Mouse (Mus musculus): ENCODE results near the gene Lingo1. TPM values are rescaled to one million over a fixed set of nuclear protein-coding genes. Genes with fewer than 3 reads are reported as not detected.

Lingo1 gene
- polyA plus RNA-seq, 1 experiment = 4.4 TPM

DNA sequence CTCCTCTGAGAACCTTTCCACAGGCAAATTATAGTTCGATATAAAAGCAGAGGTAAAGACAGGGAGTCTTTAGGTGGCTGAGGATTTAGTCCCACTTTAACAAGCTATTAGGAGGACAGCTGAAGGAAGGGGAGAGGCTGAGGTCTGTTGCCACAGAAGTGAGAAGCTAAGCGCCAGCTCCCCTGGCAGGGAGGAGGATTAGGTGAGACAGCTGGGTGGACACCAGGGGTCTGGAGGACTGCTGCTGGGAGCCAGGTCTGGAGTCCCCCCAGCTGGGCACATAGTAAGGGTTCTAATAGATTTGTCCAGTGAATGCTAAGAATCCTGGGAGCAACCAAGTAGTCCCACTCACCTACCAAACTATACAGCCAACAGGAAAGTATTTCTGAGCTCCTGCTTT lies 65.3 kb downstream of the Lingo1 start:
- TF ChIP-seq POLR2A (IDR thresholded peaks at IDR 0.05; ENCODE audit: borderline replicate concordance, extremely low read depth, low read depth, low read length) = no peak
- TF ChIP-seq CTCF (IDR thresholded peaks at IDR 0.05; ENCODE audit: insufficient read depth, low read length) = no peak
- no peak overlapping the region for H3K4me3 ChIP-seq (replicated peaks; ENCODE audit: extremely low read depth, low read depth, low read length)
- DNase-seq = no peak
- no peaks in the 10 kb centered on the region for H3K4me1 ChIP-seq (ENCODE audit: control insufficient read depth, insufficient read depth, low read length)
- WGBS = 43% methylated on average over 2 of the region's 2 CpGs

DNA sequence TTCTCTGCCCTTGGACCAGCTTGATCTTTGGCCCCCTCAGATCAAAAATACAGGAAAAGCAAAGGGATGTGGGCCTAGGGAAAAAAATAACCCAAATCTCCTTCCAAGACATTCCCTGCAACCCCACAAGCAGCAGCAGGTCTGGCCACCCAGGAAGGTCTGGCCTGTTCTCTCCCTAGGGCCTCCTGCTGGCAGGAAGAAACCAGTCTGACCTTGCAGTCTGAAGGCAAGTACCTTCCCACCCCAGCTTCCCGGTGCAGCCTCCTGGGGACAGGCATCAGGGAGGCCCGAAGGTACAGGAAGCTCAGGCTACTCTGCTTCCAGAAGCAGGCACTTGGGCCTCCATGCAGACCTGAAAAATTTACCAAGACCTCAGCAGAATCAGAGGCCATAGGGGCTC lies 67.1 kb downstream of the Lingo1 start:
- WGBS = 52% methylated on average over 2 of the region's 2 CpGs
- H3K4me3 ChIP-seq (replicated peaks; ENCODE audit: extremely low read depth, low read depth, low read length) = no peak overlapping the region
- TF ChIP-seq CTCF (IDR thresholded peaks at IDR 0.05; ENCODE audit: insufficient read depth, low read length) (no peak), POLR2A (IDR thresholded peaks at IDR 0.05; ENCODE audit: borderline replicate concordance, extremely low read depth, low read depth, low read length) (no peak)
- no peaks in the 10 kb centered on the region for H3K4me1 ChIP-seq (ENCODE audit: control insufficient read depth, insufficient read depth, low read length)
- DNase-seq = no peak

DNA sequence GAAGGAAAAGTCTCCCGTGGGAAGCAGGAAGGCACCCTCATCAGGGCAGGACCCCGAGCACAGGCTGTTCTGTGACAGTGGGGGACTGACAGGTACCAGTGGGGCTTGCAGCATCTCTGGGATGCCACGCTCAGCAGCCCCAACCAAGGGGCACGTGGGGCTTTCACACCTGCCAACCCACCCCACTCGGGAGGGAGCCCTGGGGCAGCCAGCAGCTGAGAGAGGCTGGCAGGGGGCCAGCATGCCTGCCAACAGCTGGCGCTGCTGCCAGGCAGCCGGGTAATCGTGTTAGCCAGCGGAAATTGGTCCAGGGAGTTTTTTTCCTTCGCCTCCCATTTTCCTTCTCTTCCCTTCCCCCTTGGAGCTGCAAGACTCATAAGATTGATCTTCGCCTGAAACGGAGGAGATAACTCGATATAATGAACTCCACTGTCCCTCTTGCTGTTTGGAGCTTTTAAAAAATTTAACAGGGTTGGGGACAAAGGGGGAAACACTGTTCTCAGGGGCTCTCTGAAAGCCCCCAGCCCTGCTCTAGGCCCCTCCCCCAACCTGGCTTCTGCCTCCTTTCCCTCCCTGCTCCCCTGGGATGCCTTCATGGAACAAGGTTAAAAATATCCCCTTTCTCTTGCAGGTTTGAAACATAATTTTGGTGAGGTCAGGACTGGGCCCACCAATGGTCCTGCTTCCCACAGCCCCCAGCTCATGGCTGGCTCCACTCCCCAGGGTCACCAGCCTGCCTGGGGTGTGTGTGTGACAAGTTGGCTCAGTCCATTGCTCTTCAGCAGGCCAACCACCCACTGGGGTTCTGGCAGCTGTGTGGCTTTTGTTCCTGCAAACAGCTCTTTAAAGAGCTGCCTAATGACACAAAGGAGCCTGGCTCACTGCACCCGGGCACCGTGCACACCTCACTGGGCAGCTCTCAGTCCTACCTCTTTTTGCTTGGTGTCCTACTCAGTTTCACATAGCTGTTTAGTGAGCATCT lies 68.3 kb downstream of the Lingo1 start:
- DNase-seq = no peak

GRCm38 (mm10) chr9:56725814-56726213 lies 70.5 kb downstream of the Lingo1 start:
- DNase-seq = peak; percentile 69
- Histone ChIP-seq H3K4me1 (ENCODE audit: control insufficient read depth, insufficient read depth, low read length) (no peaks in the 10 kb centered on the region), H3K4me3 (replicated peaks; ENCODE audit: extremely low read depth, low read depth, low read length) (no peak overlapping the region)
- WGBS = 8% methylated on average over 2 of the region's 2 CpGs
- TF ChIP-seq POLR2A (IDR thresholded peaks at IDR 0.05; ENCODE audit: borderline replicate concordance, extremely low read depth, low read depth, low read length) = no peak
- peak; percentile 78 for TF ChIP-seq CTCF (IDR thresholded peaks at IDR 0.05; ENCODE audit: insufficient read depth, low read length)

More for the DNA sequence above, 68.3 kb downstream of the Lingo1 start:
- no peaks in the 10 kb centered on the region for H3K4me1 ChIP-seq (ENCODE audit: control insufficient read depth, insufficient read depth, low read length)
- no peak overlapping the region for H3K4me3 ChIP-seq (replicated peaks; ENCODE audit: extremely low read depth, low read depth, low read length)
- 28% methylated on average over 15 of the region's 15 CpGs for WGBS
- no peak for TF ChIP-seq CTCF (IDR thresholded peaks at IDR 0.05; ENCODE audit: insufficient read depth, low read length)
- TF ChIP-seq POLR2A (IDR thresholded peaks at IDR 0.05; ENCODE audit: borderline replicate concordance, extremely low read depth, low read depth, low read length) = no peak

GRCm38 (mm10) chr9:56722089-56722825 lies 74.0 kb downstream of the Lingo1 start:
- TF ChIP-seq POLR2A (IDR thresholded peaks at IDR 0.05; ENCODE audit: borderline replicate concordance, extremely low read depth, low read depth, low read length) (no peak), CTCF (IDR thresholded peaks at IDR 0.05; ENCODE audit: insufficient read depth, low read length) (no peak)
- 70% methylated on average over 11 of the region's 11 CpGs for WGBS
- H3K4me3 ChIP-seq (replicated peaks; ENCODE audit: extremely low read depth, low read depth, low read length) = no peak overlapping the region
- no peak for DNase-seq
- no peaks in the 10 kb centered on the region for H3K4me1 ChIP-seq (ENCODE audit: control insufficient read depth, insufficient read depth, low read length)

- WGBS = 57% methylated on average over 3 of the region's 3 CpGs
- no peak for DNase-seq
- H3K4me3 ChIP-seq (replicated peaks; ENCODE audit: extremely low read depth, low read depth, low read length) = no peak overlapping the region
- TF ChIP-seq CTCF (IDR thresholded peaks at IDR 0.05; ENCODE audit: insufficient read depth, low read length) = no peak
- no peaks in the 10 kb centered on the region for H3K4me1 ChIP-seq (ENCODE audit: control insufficient read depth, insufficient read depth, low read length)
Observed at GRCm38 (mm10) chr9:56718984-56719383, 77.3 kb downstream of the Lingo1 start.

DNA sequence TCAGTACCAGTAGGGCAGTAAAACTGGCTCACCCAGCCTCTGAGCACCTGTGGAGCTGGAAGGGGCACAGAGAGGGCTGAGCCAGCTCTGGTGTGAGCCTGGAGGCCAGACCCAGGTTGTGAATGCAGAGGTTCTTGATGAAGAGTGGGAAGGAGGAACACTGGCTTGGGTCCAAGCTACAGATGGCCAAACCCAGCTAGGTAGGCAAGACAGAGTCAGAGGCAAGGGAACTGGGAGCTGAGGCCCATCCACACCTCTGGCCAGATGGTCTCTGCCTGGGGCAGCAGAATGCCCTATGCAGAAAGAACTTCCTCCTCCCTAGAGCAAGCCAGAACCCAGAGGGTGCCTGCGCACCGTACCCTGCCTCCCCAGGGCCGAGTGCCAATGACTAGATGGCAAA lies 79.7 kb downstream of the Lingo1 start:
- Histone ChIP-seq H3K4me1 (ENCODE audit: control insufficient read depth, insufficient read depth, low read length) (no peaks in the 10 kb centered on the region), H3K4me3 (replicated peaks; ENCODE audit: extremely low read depth, low read depth, low read length) (no peak overlapping the region)
- WGBS = 88% methylated on average over 3 of the region's 3 CpGs
- TF ChIP-seq POLR2A (IDR thresholded peaks at IDR 0.05; ENCODE audit: borderline replicate concordance, extremely low read depth, low read depth, low read length) (no peak), CTCF (IDR thresholded peaks at IDR 0.05; ENCODE audit: insufficient read depth, low read length) (no peak)
- no peak for DNase-seq

DNA sequence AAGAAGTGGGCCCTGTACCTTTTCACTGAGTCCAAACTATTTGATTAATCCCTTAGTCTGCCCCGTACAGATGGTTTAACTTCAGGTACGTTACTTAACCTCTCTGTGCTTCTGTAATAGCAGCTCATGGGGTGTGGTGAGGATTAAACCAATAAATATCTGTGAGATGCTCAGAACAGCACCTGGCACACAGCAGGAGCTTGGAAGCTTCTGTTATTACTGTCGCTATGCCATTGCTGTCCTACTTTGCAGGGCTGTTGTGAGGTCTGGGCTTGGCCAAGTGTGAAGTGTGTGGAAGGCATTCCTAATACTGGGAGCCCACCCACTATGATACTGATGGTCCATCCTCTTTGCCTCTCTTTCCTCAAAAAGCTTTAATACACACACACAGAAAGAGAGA lies 80.2 kb downstream of the Lingo1 start:
- DNase-seq = no peak
- WGBS = 78% methylated on average over 3 of the region's 3 CpGs
- Histone ChIP-seq H3K4me3 (replicated peaks; ENCODE audit: extremely low read depth, low read depth, low read length) (no peak overlapping the region), H3K4me1 (ENCODE audit: control insufficient read depth, insufficient read depth, low read length) (no peaks in the 10 kb centered on the region)
- TF ChIP-seq POLR2A (IDR thresholded peaks at IDR 0.05; ENCODE audit: borderline replicate concordance, extremely low read depth, low read depth, low read length) (no peak), CTCF (IDR thresholded peaks at IDR 0.05; ENCODE audit: insufficient read depth, low read length) (no peak)

- 61% methylated on average over 1 of the region's 1 CpGs for WGBS
- no peak overlapping the region for H3K4me3 ChIP-seq (replicated peaks; ENCODE audit: extremely low read depth, low read depth, low read length)
- DNase-seq = no peak
- TF ChIP-seq CTCF (IDR thresholded peaks at IDR 0.05; ENCODE audit: insufficient read depth, low read length) (no peak), POLR2A (IDR thresholded peaks at IDR 0.05; ENCODE audit: borderline replicate concordance, extremely low read depth, low read depth, low read length) (no peak)
- no peaks in the 10 kb centered on the region for H3K4me1 ChIP-seq (ENCODE audit: control insufficient read depth, insufficient read depth, low read length)
Observed at GRCm38 (mm10) chr9:56714391-56714790, 81.9 kb downstream of the Lingo1 start.

All from lung, adult 2 months (tissue).